Mouse (Mus musculus) stomach, postnatal 0 days (tissue): ENCODE data around the gene C5ar1. TPM values are rescaled to one million over a fixed set of nuclear protein-coding genes. Genes with fewer than 3 reads are reported as not detected.

Experiments
- ATAC-seq: fragments of 200-750 bp; cut with Nextera tagmentation; 2 replicates; pipeline ENCODE4 v1.8.0; 2017; ENCODE audit not compliant: low FRiP score, low TSS enrichment
- DNase-seq: peaks from one replicate; pipeline ENCODE4 v3.0.0-alpha.2; 2016; ENCODE audit warnings: low spot score
- H3K27ac ChIP-seq: fragments of 300-500 bp; sonication (generic); replicated peaks from 2 replicates; pipeline ENCODE4 v1.5.1; 2014; ENCODE audit warnings: mild to moderate bottlenecking, control low read depth
- H3K27me3 ChIP-seq: fragments of 300-500 bp; sonication (generic); 2 replicates; pipeline ENCODE4 v1.6.1; 2014; ENCODE audit warnings: low read length; ENCODE audit not compliant: control insufficient read depth, insufficient read depth
- H3K36me3 ChIP-seq: fragments of 300-500 bp; sonication (generic); 2 replicates; pipeline ENCODE4 v1.6.1; 2014; ENCODE audit warnings: low read length, mixed read lengths; ENCODE audit not compliant: control insufficient read depth, insufficient read depth
- H3K4me1 ChIP-seq: fragments of 300-500 bp; sonication (generic); replicated peaks from 2 replicates; pipeline ENCODE4 v1.6.1; 2014; ENCODE audit warnings: antibody characterized with exemption; ENCODE audit not compliant: control insufficient read depth, insufficient read depth
- H3K4me2 ChIP-seq: fragments of 300-500 bp; sonication (generic); replicated peaks from 2 replicates; pipeline ENCODE4 v1.6.1; 2014; ENCODE audit warnings: low read depth, mild to moderate bottlenecking, control low read depth, moderate library complexity
- H3K4me3 ChIP-seq: fragments of 300-500 bp; sonication (generic); 2 replicates; pipeline ENCODE4 v1.5.1; 2014; ENCODE audit warnings: low read depth, low read length, control low read depth
- H3K9ac ChIP-seq: fragments of 300-500 bp; sonication (generic); 2 replicates; pipeline ENCODE4 v1.6.1; 2014; ENCODE audit warnings: mild to moderate bottlenecking, low read length, control low read depth, mixed read lengths
- H3K9me3 ChIP-seq: fragments of 300-500 bp; sonication (generic); 2 replicates; pipeline ENCODE4 v1.6.1; 2016; ENCODE audit warnings: low read length; ENCODE audit not compliant: control insufficient read depth
- CTCF ChIP-seq: IDR thresholded peaks from 2 replicates; pipeline ENCODE4 v1.5.1; 2016; ENCODE audit warnings: antibody characterized with exemption, low read depth, mild to moderate bottlenecking, moderate library complexity
- EP300 ChIP-seq: optimal IDR thresholded peaks from 2 replicates; pipeline ENCODE3; 2016; ENCODE audit warnings: antibody characterized with exemption
- WGBS: fragments of 180-500 bp; shearing (Covaris S2); extraction: QIAGEN DNeasy Blood & Tissue Kit; methylation state at CpG from one replicate; pipeline ENCODE4 v1.1.7; 2014; 5-methylcytosine and 5-hydroxymethylcytosine counted together
- polyA plus RNA-seq: library from polyadenylated mRNA; unstranded; fragments of >200 nt; fragmentation: Nextera tagmentation; extraction: Ambion mirVana; gene quantifications from 2 replicates; pipeline ENCODE4 v1.2.1, GENCODE M21; 2015

The C5ar1 gene
- polyA plus RNA-seq, 1 experiment from 2014 or later, result 2.0 TPM

- DNase-seq (no peak), ATAC-seq (0 out of 2 replicates have a peak, but pooled peaks have one; percentile 20)
- H3K4me3 ChIP-seq, result no peak overlapping the region
- H3K27me3 ChIP-seq, result no peaks in the 10 kb centered on the region
- no peak overlapping the region for H3K4me2 ChIP-seq
- 0 out of 2 replicates have a peak overlapping the region, but pooled peaks have one; percentile 30 for H3K27ac ChIP-seq
- no peak overlapping the region for H3K9ac ChIP-seq
- TF ChIP-seq CTCF (no peak), EP300 (no peak)
- H3K9me3 ChIP-seq, result no peaks in the 10 kb centered on the region
- WGBS, result 54% methylated on average over 21 of the region's 21 CpGs
- H3K4me1 ChIP-seq, result no peaks in the 10 kb centered on the region
- peaks cover 19% of the 10 kb centered on the region for H3K36me3 ChIP-seq
Observed at GRCm38 (mm10) chr7:16208781-16209665, 50.3 kb downstream of the C5ar1 start.

- Histone ChIP-seq H3K4me2 (no peak overlapping the region), H3K27me3 (no peaks in the 10 kb centered on the region), H3K27ac (peak overlapping the region; percentile 61), H3K4me1 (no peaks in the 10 kb centered on the region), H3K36me3 (peaks cover 14% of the 10 kb centered on the region), H3K9ac (no peak overlapping the region), H3K4me3 (no peak overlapping the region), H3K9me3 (no peaks in the 10 kb centered on the region)
- ATAC-seq (peak; percentile 62), DNase-seq (no peak)
- no peak for TF ChIP-seq EP300
- no peak for TF ChIP-seq CTCF
- 84% methylated on average over 10 of the region's 10 CpGs for WGBS
Observed at GRCm38 (mm10) chr7:16207496-16207895, 51.8 kb downstream of the C5ar1 start.

GRCm38 (mm10) chr7:16207076-16207475, 52.3 kb downstream of the C5ar1 start:
- no peak overlapping the region for H3K4me3 ChIP-seq
- ATAC-seq (no peak), DNase-seq (no peak)
- no peak overlapping the region for H3K9ac ChIP-seq
- peaks cover 14% of the 10 kb centered on the region for H3K36me3 ChIP-seq
- H3K9me3 ChIP-seq, result no peaks in the 10 kb centered on the region
- TF ChIP-seq EP300, result no peak
- no peak for TF ChIP-seq CTCF
- H3K27ac ChIP-seq, result peak overlapping the region; percentile 30; the same call in 1 of the 2 replicates
- H3K4me2 ChIP-seq, result no peak overlapping the region
- no peaks in the 10 kb centered on the region for H3K27me3 ChIP-seq
- H3K4me1 ChIP-seq, result no peaks in the 10 kb centered on the region
- WGBS, result 87% methylated on average over 7 of the region's 7 CpGs

- Histone ChIP-seq H3K4me3 (no peak overlapping the region), H3K9me3 (no peaks in the 10 kb centered on the region), H3K4me1 (no peaks in the 10 kb centered on the region), H3K36me3 (peaks cover 12% of the 10 kb centered on the region), H3K27me3 (no peaks in the 10 kb centered on the region), H3K9ac (no peak overlapping the region), H3K4me2 (no peak overlapping the region), H3K27ac (no peak overlapping the region)
- no peak for ATAC-seq
- TF ChIP-seq EP300 (no peak), CTCF (no peak)
- 92% methylated on average over 6 of the region's 9 CpGs for WGBS
- no peak for DNase-seq
Observed at GRCm38 (mm10) chr7:16204791-16205190, 54.5 kb downstream of the C5ar1 start.

- DNase-seq, result no peak
- H3K9me3 ChIP-seq, result no peaks in the 10 kb centered on the region
- TF ChIP-seq CTCF, result no peak
- TF ChIP-seq EP300, result no peak
- H3K27ac ChIP-seq, result no peak overlapping the region
- peaks cover 14% of the 10 kb centered on the region for H3K36me3 ChIP-seq
- H3K4me2 ChIP-seq, result no peak overlapping the region
- H3K9ac ChIP-seq, result no peak overlapping the region
- WGBS, result 89% methylated on average over 13 of the region's 13 CpGs
- no peaks in the 10 kb centered on the region for H3K27me3 ChIP-seq
- no peak for ATAC-seq
- no peak overlapping the region for H3K4me3 ChIP-seq
- no peaks in the 10 kb centered on the region for H3K4me1 ChIP-seq
Observed at GRCm38 (mm10) chr7:16203505-16203903, 55.8 kb downstream of the C5ar1 start.
